Mouse (Mus musculus) thymus, postnatal 10 days (tissue): ENCODE results near the gene Ezh1.

Experiments
- DNase-seq, 2 experiments: peaks; one replicate each; pipeline ENCODE4 v3.0.0; 2021; ENCODE audit warnings: low spot score in 2 of 2

The Ezh1 gene

GRCm38 (mm10) chr11:101226065-101226701 is at the start of gene Ezh1:
TSS of gene Ezh1 (minus strand) at chr11:101226463.
- peak; percentile 83 to 87 for DNase-seq

GRCm38 (mm10) chr11:101275309-101275708 is 49.0 kb upstream of the Ezh1 start:
- DNase-seq: no peak

GRCm38 (mm10) chr11:101272446-101272845 is 46.2 kb upstream of the Ezh1 start:
- no peak for DNase-seq

- DNase-seq: no peak
These were observed 43.4 kb upstream of the Ezh1 start for GRCm38 (mm10) chr11:101269577-101270116.

GRCm38 (mm10) chr11:101265906-101266305 is 39.6 kb upstream of the Ezh1 start:
- DNase-seq: no peak

GRCm38 (mm10) chr11:101264954-101265471 is 38.8 kb upstream of the Ezh1 start:
- DNase-seq: no peak

GRCm38 (mm10) chr11:101263989-101264280 is 37.7 kb upstream of the Ezh1 start:
- DNase-seq: no peak

GRCm38 (mm10) chr11:101263138-101263988 is 37.1 kb upstream of the Ezh1 start:
- no peak for DNase-seq

GRCm38 (mm10) chr11:101262272-101262967 is 36.2 kb upstream of the Ezh1 start:
- no peak for DNase-seq

GRCm38 (mm10) chr11:101260826-101261380 is 34.6 kb upstream of the Ezh1 start:
- DNase-seq: no peak

- DNase-seq: peak in 1 of 2 experiments; percentile 39
These were observed 33.9 kb upstream of the Ezh1 start, which contains the start of gene Wnk4 for GRCm38 (mm10) chr11:101259948-101260825. TSS of gene Wnk4 (plus strand) at chr11:101260567.

- no peak for DNase-seq
These were observed 33.0 kb upstream of the Ezh1 start for GRCm38 (mm10) chr11:101259261-101259712.

- DNase-seq: no peak
These were observed 29.8 kb upstream of the Ezh1 start for GRCm38 (mm10) chr11:101255826-101256775.

GRCm38 (mm10) chr11:101253613-101254389 is 27.5 kb upstream of the Ezh1 start, which contains the start of gene Vps25:
TSS of gene Vps25 (plus strand) at chr11:101253707.
- peak; percentile 67 to 81 for DNase-seq

GRCm38 (mm10) chr11:101252941-101253340 is 26.7 kb upstream of the Ezh1 start:
- DNase-seq: no peak

GRCm38 (mm10) chr11:101251031-101251430 is 24.8 kb upstream of the Ezh1 start:
- DNase-seq: no peak

- DNase-seq: peak in 1 of 2 experiments; percentile 49
These were observed 22.2 kb upstream of the Ezh1 start for GRCm38 (mm10) chr11:101248258-101248994.

GRCm38 (mm10) chr11:101247521-101248030 is 21.3 kb upstream of the Ezh1 start:
- DNase-seq: no peak
